Mouse (Mus musculus) neural tube, embryonic 14.5 days (tissue): ENCODE measurements around the gene Ndufs7. TPM values are rescaled to one million over a fixed set of nuclear protein-coding genes. Genes with fewer than 3 reads are reported as not detected.
"Not testable (repeated sequence)": the region's sequence is repeated elsewhere in the genome, so short reads cannot be mapped to it uniquely, and the experiment has no call there.

Source experiments
- ATAC-seq: fragments of 200-750 bp; cut with Nextera tagmentation; 2 replicates; pipeline ENCODE4 v1.8.0; 2017; ENCODE audit warnings: low read depth, mild to moderate bottlenecking, moderate TSS enrichment, moderate library complexity
- H3K27ac ChIP-seq: fragments of 300-500 bp; sonication (generic); 2 replicates; pipeline ENCODE4 v1.5.1; 2014; ENCODE audit warnings: low read depth, mild to moderate bottlenecking, control low read depth, low read length, moderate library complexity, mixed read lengths
- H3K27me3 ChIP-seq: fragments of 300-500 bp; sonication (generic); 2 replicates; pipeline ENCODE4 v1.6.1; 2014; ENCODE audit warnings: low read length; ENCODE audit not compliant: control insufficient read depth, insufficient read depth
- H3K36me3 ChIP-seq: fragments of 300-500 bp; sonication (generic); 2 replicates; pipeline ENCODE4 v1.6.1; 2014; ENCODE audit warnings: low read length, mixed read lengths; ENCODE audit not compliant: control insufficient read depth, insufficient read depth
- H3K4me1 ChIP-seq: fragments of 300-500 bp; sonication (generic); 2 replicates; pipeline ENCODE4 v1.6.1; 2014; ENCODE audit warnings: low read length; ENCODE audit not compliant: control insufficient read depth, insufficient read depth
- H3K4me2 ChIP-seq: fragments of 300-500 bp; sonication (generic); 2 replicates; pipeline ENCODE4 v1.6.1; 2014; ENCODE audit warnings: mild to moderate bottlenecking, low read depth, low read length, control low read depth
- H3K4me3 ChIP-seq: fragments of 300-500 bp; sonication (generic); 2 replicates; pipeline ENCODE4 v1.5.1; 2014; ENCODE audit warnings: low read depth, low read length, control low read depth, mixed read lengths
- H3K9ac ChIP-seq: fragments of 300-500 bp; sonication (generic); replicated peaks from 2 replicates; pipeline ENCODE4 v1.6.1; 2014; ENCODE audit warnings: low read depth, mild to moderate bottlenecking, control low read depth, low read length, mixed read lengths
- H3K9me3 ChIP-seq: fragments of 300-500 bp; sonication (generic); 2 replicates; pipeline ENCODE4 v1.6.1; 2016; ENCODE audit warnings: low read length; ENCODE audit not compliant: control insufficient read depth
- WGBS: fragments of 180-500 bp; shearing (Covaris S2); extraction: QIAGEN DNeasy Blood & Tissue Kit; methylation state at CpG from one replicate; pipeline ENCODE4 v1.1.7; 2014; 5-methylcytosine and 5-hydroxymethylcytosine counted together
- polyA plus RNA-seq: library from polyadenylated mRNA; unstranded; fragments of >200 nt; fragmentation: Nextera tagmentation; extraction: Ambion mirVana; gene quantifications from 2 replicates; pipeline ENCODE4 v1.2.1, GENCODE M21; 2014

Gene Ndufs7
- polyA plus RNA-seq, 1 experiment from 2014 or later: 366 TPM

- WGBS: 18% methylated on average over 16 of the region's 16 CpGs
- Histone ChIP-seq H3K27me3 (no peaks in the 10 kb centered on the region), H3K9me3 (no peaks in the 10 kb centered on the region), H3K27ac (no peak overlapping the region), H3K36me3 (no peaks in the 10 kb centered on the region), H3K9ac (no peak overlapping the region), H3K4me2 (no peak overlapping the region), H3K4me1 (no peaks in the 10 kb centered on the region), H3K4me3 (no peak overlapping the region)
- no peak for ATAC-seq
These were observed 33.7 kb upstream of the Ndufs7 start for GRCm38 (mm10) chr10:80215048-80215772.

GRCm38 (mm10) chr10:80220676-80221075, 28.2 kb upstream of the Ndufs7 start:
- H3K4me2 ChIP-seq: no peak overlapping the region
- H3K9ac ChIP-seq: no peak overlapping the region
- WGBS: 23% methylated on average over 9 of the region's 9 CpGs
- no peaks in the 10 kb centered on the region for H3K36me3 ChIP-seq
- no peaks in the 10 kb centered on the region for H3K27me3 ChIP-seq
- H3K4me1 ChIP-seq: no peaks in the 10 kb centered on the region
- no peaks in the 10 kb centered on the region for H3K9me3 ChIP-seq
- no peak for ATAC-seq
- H3K27ac ChIP-seq: no peak overlapping the region
- no peak overlapping the region for H3K4me3 ChIP-seq

- not testable (repeated sequence) for H3K27ac ChIP-seq, H3K4me3 ChIP-seq, H3K4me2 ChIP-seq, H3K36me3 ChIP-seq, H3K9ac ChIP-seq, ATAC-seq, H3K9me3 ChIP-seq, H3K27me3 ChIP-seq
- peaks cover 12% of the 10 kb centered on the region for H3K4me1 ChIP-seq
- 80% methylated on average over 2 of the region's 2 CpGs for WGBS
These were observed 25.8 kb upstream of the Ndufs7 start for GRCm38 (mm10) chr10:80223137-80223536.

- peaks cover 29% of the 10 kb centered on the region for H3K4me1 ChIP-seq
- H3K9me3 ChIP-seq: no peaks in the 10 kb centered on the region
- no peak for ATAC-seq
- WGBS: 0% methylated on average over 14 of the region's 14 CpGs
- H3K27ac ChIP-seq: peak overlapping the region; percentile 94
- peak overlapping the region; percentile 91 for H3K4me2 ChIP-seq
- H3K27me3 ChIP-seq: no peaks in the 10 kb centered on the region
- no peaks in the 10 kb centered on the region for H3K36me3 ChIP-seq
- 0 out of 2 replicates have a peak overlapping the region, but pooled peaks have one; percentile 93 for H3K9ac ChIP-seq
- peak overlapping the region; percentile 75 for H3K4me3 ChIP-seq
These were observed 22.9 kb upstream of the Ndufs7 start for GRCm38 (mm10) chr10:80226071-80226415.

- peak; percentile 97 for ATAC-seq
- under 1% methylated on average over 50 of the region's 75 CpGs for WGBS
- Histone ChIP-seq H3K4me2 (peak within 1 kb of the TSS; percentile 91), H3K36me3 (0 out of 2 replicates have a peak, but pooled peaks cover 4% of the 10 kb centered on the region), H3K9me3 (no peaks in the 10 kb centered on the region), H3K4me1 (peaks cover 29% of the 10 kb centered on the region), H3K27me3 (no peaks in the 10 kb centered on the region), H3K4me3 (peak within 1 kb of the TSS; percentile 75), H3K9ac (peak within 1 kb of the TSS; percentile 93), H3K27ac (peak within 1 kb of the TSS; percentile 94)
These were observed 22.3 kb upstream of the Ndufs7 start, which contains the start of gene Mum1 for GRCm38 (mm10) chr10:80226416-80227165. TSS of gene Mum1 (plus strand) at chr10:80226434.

GRCm38 (mm10) chr10:80227166-80227539, 21.8 kb upstream of the Ndufs7 start:
- Histone ChIP-seq H3K4me1 (peaks cover 29% of the 10 kb centered on the region), H3K9ac (peak overlapping the region; percentile 93), H3K27me3 (no peaks in the 10 kb centered on the region), H3K36me3 (peaks cover 7% of the 10 kb centered on the region), H3K4me2 (peak overlapping the region; percentile 91), H3K9me3 (no peaks in the 10 kb centered on the region), H3K27ac (peak overlapping the region; percentile 94), H3K4me3 (peak overlapping the region; percentile 75)
- no peak; the same call in 1 of the 2 replicates for ATAC-seq
- WGBS: 9% methylated on average over 10 of the region's 10 CpGs

GRCm38 (mm10) chr10:80227877-80228775, 20.8 kb upstream of the Ndufs7 start:
- H3K4me1 ChIP-seq: peaks cover 31% of the 10 kb centered on the region
- ATAC-seq: no peak
- peaks cover 16% of the 10 kb centered on the region for H3K36me3 ChIP-seq
- peak overlapping the region; percentile 94 for H3K27ac ChIP-seq
- H3K27me3 ChIP-seq: no peaks in the 10 kb centered on the region
- peak overlapping the region; percentile 75 for H3K4me3 ChIP-seq
- H3K4me2 ChIP-seq: peak overlapping the region; percentile 91
- peak overlapping the region; percentile 93; the same call in 1 of the 2 replicates for H3K9ac ChIP-seq
- no peaks in the 10 kb centered on the region for H3K9me3 ChIP-seq
- 44% methylated on average over 15 of the region's 15 CpGs for WGBS

GRCm38 (mm10) chr10:80236145-80236825, 12.6 kb upstream of the Ndufs7 start:
- Histone ChIP-seq H3K36me3 (peaks cover 52% of the 10 kb centered on the region), H3K9ac (no peak overlapping the region), H3K4me3 (no peak overlapping the region), H3K4me1 (0 out of 2 replicates have a peak, but pooled peaks cover 3% of the 10 kb centered on the region), H3K27ac (no peak overlapping the region), H3K9me3 (no peaks in the 10 kb centered on the region), H3K27me3 (no peaks in the 10 kb centered on the region), H3K4me2 (no peak overlapping the region)
- ATAC-seq: no peak
- WGBS: 97% methylated on average over 13 of the region's 13 CpGs
